Mouse (Mus musculus): ENCODE results near the gene Gmds. TPM values are rescaled to one million over a fixed set of nuclear protein-coding genes. Genes with fewer than 3 reads are reported as not detected.

Gmds gene
- total RNA-seq, 2 experiments from 2014 or later, result 8.6 to 8.8 TPM

GRCm38 (mm10) chr13:32042748-32043147, 295.8 kb downstream of the Gmds start:
- no peak for DNase-seq
- intact Hi-C loops (cut with DNase I), result no loop called here

- DNase-seq, result no peak
- intact Hi-C loops (cut with DNase I), result no loop called here
Observed at GRCm38 (mm10) chr13:32040822-32041221, 297.7 kb downstream of the Gmds start.

GRCm38 (mm10) chr13:32036902-32037301, 301.6 kb downstream of the Gmds start:
- intact Hi-C loops (cut with DNase I), result no loop called here
- DNase-seq, result no peak

DNA sequence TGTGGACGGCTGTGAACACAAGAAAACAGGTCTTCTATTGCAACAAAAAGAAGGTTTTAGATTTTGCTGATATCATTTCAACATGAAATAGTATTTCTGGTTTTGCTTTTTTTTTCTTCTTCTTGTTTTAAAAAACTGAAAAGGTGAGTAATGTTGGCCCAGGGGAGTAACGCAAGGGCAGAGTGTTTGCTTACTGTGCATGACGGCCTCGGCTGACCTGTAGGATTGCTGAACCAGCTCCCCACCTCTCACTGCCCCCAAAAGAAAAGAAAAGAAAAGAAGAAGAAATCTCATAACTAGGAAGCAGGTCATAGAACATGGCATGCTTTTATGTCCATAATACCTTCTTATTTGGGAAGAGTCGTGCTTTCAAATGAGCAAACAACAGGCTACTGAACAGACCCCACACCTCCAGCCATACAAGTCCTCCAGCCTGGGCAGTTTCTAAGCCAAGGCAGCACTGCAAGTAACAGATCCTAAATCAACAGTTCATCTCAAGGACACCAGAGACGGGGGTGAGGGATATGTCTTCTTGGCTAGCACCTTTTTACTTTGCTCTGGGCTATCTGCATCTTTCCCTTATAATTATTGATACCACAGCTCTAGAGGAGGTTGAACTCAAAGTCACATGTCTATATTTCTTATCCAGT, 303.6 kb downstream of the Gmds start:
- DNase-seq, result no peak
- intact Hi-C loops (cut with DNase I), result no loop called here

GRCm38 (mm10) chr13:32034139-32034538, 304.4 kb downstream of the Gmds start:
- intact Hi-C loops (cut with DNase I), result no loop called here
- DNase-seq, result no peak

- intact Hi-C loops (cut with DNase I), result no loop called here
- DNase-seq, result no peak
Observed at GRCm38 (mm10) chr13:32026226-32026975, 312.1 kb downstream of the Gmds start.

DNA sequence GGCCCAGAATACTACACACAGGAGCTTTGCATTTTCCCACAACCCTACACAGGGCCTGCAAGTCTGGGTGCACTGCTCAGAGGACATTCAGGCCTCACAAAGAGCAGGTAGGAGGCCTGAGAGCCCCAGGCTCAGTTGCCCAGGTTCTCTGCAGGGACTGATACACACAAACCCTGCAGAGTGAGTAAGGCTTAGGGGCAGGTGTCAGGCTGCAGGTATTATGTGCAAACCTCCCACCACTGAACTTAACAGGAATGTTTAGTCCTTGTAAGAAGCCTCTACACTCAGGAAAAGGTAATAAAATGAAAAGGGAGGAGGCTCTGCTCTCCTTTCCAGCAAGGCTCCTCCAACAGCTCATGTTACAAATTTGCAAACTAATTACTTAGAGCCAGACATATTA, 313.7 kb downstream of the Gmds start:
- intact Hi-C loops (cut with DNase I), result loop anchor here (5.0 kb wide), 1 partner anchor 142 kb away; no protein-coding TSS in a partner anchor
- no peak for DNase-seq

DNA sequence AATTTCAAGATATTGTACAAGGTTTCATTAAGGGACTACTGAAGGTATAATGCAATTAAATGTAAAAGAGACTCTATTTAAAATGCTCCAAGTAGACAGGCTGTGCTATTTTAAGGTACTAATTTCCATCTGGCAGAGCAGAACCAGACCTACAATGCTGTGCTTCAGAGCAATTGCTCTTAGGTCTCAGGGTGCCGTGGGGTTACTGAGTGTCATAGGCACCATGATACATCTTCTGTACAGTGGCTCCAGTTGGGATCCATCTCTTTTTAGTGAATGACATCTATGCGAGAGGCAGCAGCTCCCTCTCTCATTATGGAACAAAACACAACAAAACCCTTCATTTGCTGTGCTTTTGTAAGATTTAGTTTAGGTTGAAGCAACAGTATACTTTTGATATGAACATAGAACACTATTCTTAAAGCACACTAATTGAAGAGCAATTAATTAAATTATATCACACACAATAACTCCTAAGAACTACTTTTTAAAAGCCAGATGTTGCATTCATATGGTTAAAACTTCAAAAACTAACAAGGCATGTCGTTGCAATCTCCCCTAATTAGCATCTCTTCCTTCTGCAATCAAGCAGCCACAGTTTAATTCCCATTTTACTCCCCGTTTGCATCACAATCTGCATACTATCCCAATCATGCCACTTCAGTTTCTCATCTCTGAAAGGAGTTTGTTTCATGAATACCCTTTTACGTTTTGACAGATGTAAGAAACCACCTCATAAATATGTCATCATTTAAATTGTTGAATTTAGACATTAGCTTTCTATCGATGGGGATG, 317.9 kb downstream of the Gmds start:
- no peak for DNase-seq
- intact Hi-C loops (cut with DNase I), result loop anchor here (5.0 kb wide), 1 partner anchor 147 kb away; no protein-coding TSS in a partner anchor

- intact Hi-C loops (cut with DNase I), result loop anchor here (5.0 kb wide), 1 partner anchor 212 kb away; the partner anchor contains the start of gene Foxc1
- peak in 1 of 2 experiments; percentile 15 for DNase-seq
Observed at GRCm38 (mm10) chr13:32019256-32019620, 319.3 kb downstream of the Gmds start.

- intact Hi-C loops (cut with DNase I), result loop anchor here (5.0 kb wide), 1 partner anchor 211 kb away; the partner anchor contains the start of gene Foxc1
- DNase-seq, result peak; percentile 74 to 79
Observed at GRCm38 (mm10) chr13:32018518-32019255, 319.9 kb downstream of the Gmds start.

- DNase-seq, result peak; percentile 32 to 35
- intact Hi-C loops (cut with DNase I), result loop anchor here (5.0 kb wide), 1 partner anchor 197 kb away; no protein-coding TSS in a partner anchor
Observed at GRCm38 (mm10) chr13:32008802-32009201, 329.7 kb downstream of the Gmds start.

- intact Hi-C loops (cut with DNase I), result loop anchor here (5.0 kb wide), 1 partner anchor 196 kb away; no protein-coding TSS in a partner anchor
- DNase-seq, result peak; percentile 25 to 36
Observed at GRCm38 (mm10) chr13:32008116-32008641, 330.4 kb downstream of the Gmds start.

DNA sequence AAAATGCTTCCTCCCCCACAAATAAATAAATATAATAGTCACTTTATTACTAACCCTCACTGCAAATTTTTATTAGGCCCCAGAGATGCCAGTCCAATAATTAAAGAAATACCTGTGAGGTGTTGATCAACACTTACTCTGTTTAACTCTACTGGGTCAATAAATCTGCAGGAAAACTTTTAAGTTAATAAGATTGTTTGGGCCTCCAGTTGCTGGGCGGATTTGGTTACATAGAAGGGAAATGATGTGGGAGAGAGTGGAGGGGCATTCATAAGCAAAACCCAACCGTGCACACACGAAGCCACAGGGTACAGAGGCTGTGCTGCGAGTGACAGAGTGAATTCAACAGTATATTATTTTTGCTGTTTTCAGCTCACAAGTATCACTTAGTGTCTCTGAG, 345.1 kb downstream of the Gmds start:
- DNase-seq, result no peak
- intact Hi-C loops (cut with DNase I), result no loop called here

- intact Hi-C loops (cut with DNase I), result no loop called here
- DNase-seq, result peak in 1 of 2 experiments; percentile 11
Observed at GRCm38 (mm10) chr13:31992409-31993201, 345.9 kb downstream of the Gmds start.

DNA sequence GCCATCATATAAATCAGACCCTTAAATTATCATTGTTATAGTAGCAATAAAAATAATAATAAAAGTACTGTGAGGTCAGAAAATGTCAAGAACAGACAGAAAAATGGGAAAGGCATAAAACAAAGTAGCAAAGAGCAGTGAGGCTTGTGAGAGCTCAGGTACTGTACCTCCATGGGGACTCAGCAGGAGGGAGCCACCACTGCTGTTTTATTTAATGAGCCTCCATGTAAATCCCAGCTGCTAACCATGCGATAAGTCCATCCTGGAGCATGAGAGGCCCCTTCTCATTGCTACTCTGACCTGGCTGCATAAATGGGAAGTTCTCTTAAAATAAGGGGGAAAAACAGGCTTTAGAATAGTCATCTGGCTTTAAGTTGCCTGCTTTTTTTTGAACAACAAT, 357.3 kb downstream of the Gmds start:
- intact Hi-C loops (cut with DNase I), result no loop called here
- DNase-seq, result no peak

- intact Hi-C loops (cut with DNase I), result no loop called here
Observed at GRCm38 (mm10) chr13:31978126-31978525, 360.4 kb downstream of the Gmds start.

GRCm38 (mm10) chr13:31974751-31975479, 363.6 kb downstream of the Gmds start:
- intact Hi-C loops (cut with DNase I), result no loop called here
- DNase-seq, result no peak

More at GRCm38 (mm10) chr13:31978126-31978525, 360.4 kb downstream of the Gmds start:
- DNase-seq, result no peak

DNA sequence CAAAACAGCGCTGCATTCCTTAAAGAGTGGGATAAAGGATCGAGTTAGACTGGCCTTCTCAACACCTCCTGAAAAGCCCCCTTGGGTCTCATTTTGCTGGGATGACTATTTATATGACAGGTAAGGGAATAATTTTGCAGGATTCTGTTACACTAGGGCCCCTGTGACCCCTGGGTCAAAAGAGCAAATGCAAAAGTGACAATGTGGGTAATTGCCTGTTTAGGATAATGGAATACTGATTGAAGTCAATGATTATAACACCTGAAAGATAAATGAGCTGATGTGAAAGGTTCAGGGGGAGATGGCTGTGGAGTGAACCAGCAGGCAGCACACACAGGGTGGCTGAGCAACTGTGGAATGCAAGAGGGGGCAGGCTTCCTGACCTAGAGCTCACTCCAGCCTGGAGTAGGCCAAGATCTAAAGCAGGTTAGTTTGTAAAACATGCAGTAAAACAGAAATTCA, 367.5 kb downstream of the Gmds start:
- intact Hi-C loops (cut with DNase I), result no loop called here
- DNase-seq, result no peak
